Mouse (Mus musculus) midbrain, embryonic 14.5 days (tissue): Measurements from ENCODE around the gene Tead1. TPM values are rescaled to one million over a fixed set of nuclear protein-coding genes. Genes with fewer than 3 reads are reported as not detected.

Experiments used
- ATAC-seq: fragments of 200-750 bp; cut with Nextera tagmentation; 2 replicates; pipeline ENCODE4 v1.8.0; 2017; ENCODE audit warnings: moderate number of reproducible peaks, moderate library complexity; ENCODE audit not compliant: low FRiP score, low TSS enrichment
- DNase-seq: peaks from one replicate; pipeline ENCODE4 v3.0.0-alpha.2; 2015
- H3K27ac ChIP-seq: fragments of 300-500 bp; sonication (generic); replicated peaks from 2 replicates; pipeline ENCODE4 v1.5.1; 2014; ENCODE audit warnings: mild to moderate bottlenecking, low read depth, low read length, moderate library complexity
- H3K27me3 ChIP-seq: fragments of 300-500 bp; sonication (generic); 2 replicates; pipeline ENCODE4 v1.6.1; 2014; ENCODE audit warnings: low read length, control low read depth, mixed read lengths; ENCODE audit not compliant: control insufficient read depth, insufficient read depth
- H3K36me3 ChIP-seq: fragments of 300-500 bp; sonication (generic); 2 replicates; pipeline ENCODE4 v1.6.1; 2014; ENCODE audit warnings: low read length, control low read depth; ENCODE audit not compliant: control insufficient read depth, insufficient read depth
- H3K4me1 ChIP-seq: fragments of 300-500 bp; sonication (generic); 2 replicates; pipeline ENCODE4 v1.6.1; 2014; ENCODE audit warnings: mild to moderate bottlenecking, antibody characterized with exemption, low read length, control low read depth; ENCODE audit not compliant: control insufficient read depth, insufficient read depth
- H3K4me2 ChIP-seq: fragments of 300-500 bp; sonication (generic); 2 replicates; pipeline ENCODE4 v1.6.1; 2014; ENCODE audit warnings: mild to moderate bottlenecking, low read length, moderate library complexity
- H3K4me3 ChIP-seq: fragments of 300-500 bp; sonication (generic); replicated peaks from 2 replicates; pipeline ENCODE4 v1.5.1; 2014; ENCODE audit warnings: low read depth, low read length
- H3K9ac ChIP-seq: fragments of 300-500 bp; sonication (generic); replicated peaks from 2 replicates; pipeline ENCODE4 v1.6.1; 2014; ENCODE audit warnings: mild to moderate bottlenecking, low read length, moderate library complexity
- H3K9me3 ChIP-seq: fragments of 300-500 bp; sonication (generic); 2 replicates; pipeline ENCODE4 v1.6.1; 2016; ENCODE audit warnings: low read length, control low read depth, mixed read lengths; ENCODE audit not compliant: control insufficient read depth
- WGBS: fragments of 180-500 bp; shearing (Covaris S2); extraction: QIAGEN DNeasy Blood & Tissue Kit; methylation state at CpG from one replicate; pipeline ENCODE4 v1.1.7; 2014; 5-methylcytosine and 5-hydroxymethylcytosine counted together
- polyA plus RNA-seq: library from polyadenylated mRNA; unstranded; fragments of >200 nt; fragmentation: Nextera tagmentation; extraction: Ambion mirVana; gene quantifications from 2 replicates; pipeline ENCODE4 v1.2.1, GENCODE M21; 2014

Tead1 gene
- polyA plus RNA-seq, 1 experiment from 2014 or later: 10.7 TPM

DNA sequence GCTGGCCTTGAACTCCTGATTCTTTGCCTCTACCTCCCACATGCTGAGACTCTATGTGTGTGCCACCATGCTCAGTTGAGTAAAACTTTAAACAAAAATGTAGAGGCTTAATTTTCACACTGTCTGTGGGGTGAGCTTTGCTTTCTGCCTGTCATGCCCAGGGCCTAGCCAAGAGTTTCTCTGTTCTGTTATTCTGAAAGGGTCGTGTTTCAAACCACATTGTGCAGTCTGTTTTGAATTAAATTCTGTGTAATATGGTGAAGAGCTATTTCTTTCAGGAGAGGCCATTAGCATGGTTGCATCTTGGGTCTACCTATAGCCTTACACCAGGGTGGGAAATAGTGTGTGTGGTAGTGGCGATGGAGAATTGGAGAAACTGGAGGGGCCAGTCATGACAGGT is 90.7 kb downstream of the Tead1 start:
- WGBS: 85% methylated on average over 2 of the region's 2 CpGs
- H3K4me3 ChIP-seq: no peak overlapping the region
- ATAC-seq (no peak), DNase-seq (no peak)
- no peaks in the 10 kb centered on the region for H3K4me1 ChIP-seq
- H3K9ac ChIP-seq: no peak overlapping the region
- H3K36me3 ChIP-seq: no peaks in the 10 kb centered on the region
- H3K4me2 ChIP-seq: no peak overlapping the region
- H3K9me3 ChIP-seq: no peaks in the 10 kb centered on the region
- H3K27ac ChIP-seq: no peak overlapping the region
- H3K27me3 ChIP-seq: no peaks in the 10 kb centered on the region

DNA sequence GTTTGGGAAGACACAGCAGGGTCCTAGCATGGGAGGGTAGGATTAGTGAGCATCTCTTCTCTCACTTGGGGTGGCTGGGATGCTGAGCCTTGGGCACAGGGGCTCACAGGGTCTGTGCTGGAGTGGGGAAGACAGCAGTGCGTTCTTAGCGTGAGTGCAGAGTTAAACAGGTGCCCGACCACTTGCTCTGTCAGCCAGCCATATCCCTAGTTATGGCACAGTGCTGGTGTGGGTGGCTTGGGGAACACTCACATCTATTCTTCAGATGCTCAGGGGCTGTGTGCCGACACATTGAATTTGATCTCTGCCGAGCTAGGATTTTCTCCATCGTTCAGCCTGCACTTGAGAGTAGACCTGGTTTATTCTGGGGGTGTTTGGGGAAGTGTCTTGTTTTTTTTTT is 92.3 kb downstream of the Tead1 start:
- Histone ChIP-seq H3K4me3 (no peak overlapping the region), H3K9ac (no peak overlapping the region; the same call in 1 of the 2 replicates), H3K9me3 (no peaks in the 10 kb centered on the region), H3K4me1 (peaks cover under 1% of the 10 kb centered on the region; the same call in 1 of the 2 replicates), H3K27ac (no peak overlapping the region), H3K36me3 (no peaks in the 10 kb centered on the region), H3K4me2 (no peak overlapping the region), H3K27me3 (no peaks in the 10 kb centered on the region)
- no peak for ATAC-seq
- DNase-seq: no peak
- 88% methylated on average over 6 of the region's 6 CpGs for WGBS

DNA sequence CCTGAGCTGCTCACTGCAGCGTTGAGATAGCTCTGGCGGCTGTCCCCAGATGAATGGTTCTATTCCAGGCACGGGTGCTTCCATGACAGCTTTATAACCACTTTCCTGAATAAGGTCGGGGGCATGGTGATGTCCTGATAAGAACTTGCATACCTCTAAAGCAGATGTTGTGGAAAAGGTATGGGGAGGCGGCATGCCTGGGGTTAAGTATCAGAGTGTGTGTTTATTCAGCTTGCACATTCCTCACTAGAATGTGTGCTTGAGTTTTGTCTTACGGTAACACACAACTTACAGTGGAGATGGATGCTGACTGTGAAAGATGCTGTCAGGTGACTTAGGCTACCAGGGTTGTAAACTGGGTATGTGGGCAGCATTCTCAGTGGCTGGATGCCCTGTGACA is 93.7 kb downstream of the Tead1 start:
- no peak overlapping the region for H3K27ac ChIP-seq
- no peaks in the 10 kb centered on the region for H3K9me3 ChIP-seq
- no peaks in the 10 kb centered on the region for H3K27me3 ChIP-seq
- no peak overlapping the region for H3K4me2 ChIP-seq
- H3K9ac ChIP-seq: no peak overlapping the region
- H3K4me1 ChIP-seq: peaks cover 8% of the 10 kb centered on the region; the same call in 1 of the 2 replicates
- no peaks in the 10 kb centered on the region for H3K36me3 ChIP-seq
- ATAC-seq (no peak), DNase-seq (no peak)
- WGBS: 81% methylated on average over 6 of the region's 6 CpGs
- H3K4me3 ChIP-seq: no peak overlapping the region

DNA sequence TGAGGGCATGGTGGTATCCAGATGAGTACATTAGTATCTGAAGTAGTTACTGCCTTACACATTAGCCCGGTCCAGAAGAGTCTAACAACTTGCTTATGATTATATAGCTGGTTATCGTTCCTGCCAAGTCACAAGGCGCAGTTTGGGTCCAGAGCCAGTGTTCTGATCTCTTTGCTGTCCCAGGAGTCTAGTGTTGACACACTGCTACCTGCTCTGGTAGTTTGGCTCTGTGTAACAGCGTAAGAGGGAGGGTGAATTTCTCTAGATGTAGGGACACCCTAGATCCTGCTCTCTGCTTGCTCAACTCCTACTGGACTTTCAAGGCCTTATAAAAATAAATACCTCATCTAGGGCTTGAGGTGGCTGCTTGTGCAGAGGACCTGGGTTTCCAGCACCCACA is 94.5 kb downstream of the Tead1 start:
- Histone ChIP-seq H3K36me3 (no peaks in the 10 kb centered on the region), H3K9me3 (no peaks in the 10 kb centered on the region), H3K4me3 (no peak overlapping the region), H3K4me1 (peaks cover 8% of the 10 kb centered on the region; the same call in 1 of the 2 replicates), H3K9ac (no peak overlapping the region), H3K4me2 (no peak overlapping the region), H3K27ac (no peak overlapping the region), H3K27me3 (no peaks in the 10 kb centered on the region)
- ATAC-seq (no peak), DNase-seq (no peak)
- 95% methylated on average over 4 of the region's 4 CpGs for WGBS

DNA sequence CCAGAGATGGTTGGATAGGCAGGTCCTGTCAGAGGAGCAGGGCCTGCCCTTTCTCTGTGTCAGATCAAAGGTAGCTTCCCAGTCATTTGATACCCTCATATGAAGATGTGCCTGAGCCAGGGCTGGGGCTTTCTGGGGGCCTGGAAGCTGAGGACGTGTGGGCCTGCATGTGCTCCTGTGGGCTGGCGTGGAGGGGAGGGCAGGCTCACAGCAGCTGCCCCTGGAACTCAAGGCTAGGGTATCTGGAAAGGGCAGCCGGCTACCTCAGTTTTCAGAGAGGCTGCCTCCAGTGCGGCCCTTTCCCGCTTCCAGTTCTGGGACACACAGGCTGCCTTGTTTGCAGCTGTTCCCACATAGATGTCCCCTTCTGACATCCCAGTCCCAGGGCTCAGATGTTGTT is 96.7 kb downstream of the Tead1 start:
- no peak for ATAC-seq
- Histone ChIP-seq H3K4me2 (no peak overlapping the region), H3K4me1 (peaks cover 15% of the 10 kb centered on the region), H3K27ac (no peak overlapping the region), H3K9me3 (no peaks in the 10 kb centered on the region), H3K9ac (no peak overlapping the region), H3K36me3 (no peaks in the 10 kb centered on the region), H3K27me3 (no peaks in the 10 kb centered on the region), H3K4me3 (no peak overlapping the region)
- no peak for DNase-seq
- WGBS: 66% methylated on average over 5 of the region's 5 CpGs

DNA sequence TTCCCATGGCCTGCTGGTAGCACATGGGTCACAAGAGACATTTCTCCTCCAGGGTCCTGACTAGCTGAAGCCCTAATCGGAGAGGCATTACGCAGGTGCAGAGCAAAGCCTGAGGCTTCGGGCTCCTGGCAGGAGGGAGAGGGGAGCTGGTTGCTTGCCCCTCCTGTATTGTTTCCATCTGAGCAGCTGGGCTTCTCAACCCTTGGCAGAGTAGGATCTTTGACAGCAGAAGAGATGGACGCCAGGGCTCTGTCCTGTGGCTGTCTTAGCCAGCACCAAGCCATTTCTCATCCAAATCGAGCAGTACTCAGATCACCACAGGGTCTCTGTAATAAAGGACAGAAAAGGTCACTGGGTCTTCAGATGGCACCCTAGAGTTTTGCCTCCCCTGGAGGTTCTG is 97.6 kb downstream of the Tead1 start:
- H3K27ac ChIP-seq: no peak overlapping the region
- H3K27me3 ChIP-seq: no peaks in the 10 kb centered on the region
- no peak for ATAC-seq
- H3K9me3 ChIP-seq: no peaks in the 10 kb centered on the region
- H3K4me2 ChIP-seq: no peak overlapping the region
- no peak for DNase-seq
- H3K4me1 ChIP-seq: peaks cover 15% of the 10 kb centered on the region
- H3K36me3 ChIP-seq: no peaks in the 10 kb centered on the region
- WGBS: 42% methylated on average over 5 of the region's 5 CpGs
- no peak overlapping the region for H3K9ac ChIP-seq
- no peak overlapping the region for H3K4me3 ChIP-seq

DNA sequence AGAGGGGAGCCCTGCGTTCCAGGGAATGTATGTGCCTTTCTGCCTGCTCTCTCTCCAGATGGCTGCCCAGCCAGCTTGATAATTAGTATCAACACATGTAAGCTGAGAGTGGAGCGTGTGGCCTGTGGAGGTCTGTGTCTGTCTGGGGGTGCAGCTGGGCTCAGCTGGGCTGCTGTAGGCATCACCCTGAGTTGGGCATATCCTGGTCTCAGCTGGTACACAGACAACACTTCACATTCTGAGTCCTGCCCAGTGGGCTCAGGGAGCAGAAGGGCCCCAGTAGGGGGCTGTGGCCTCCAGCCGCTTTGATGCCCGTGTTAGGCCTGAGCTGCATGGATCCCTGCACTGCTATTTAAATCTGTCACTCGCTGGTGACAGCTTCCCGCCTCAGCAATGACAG is 100.5 kb downstream of the Tead1 start:
- ATAC-seq (peak; percentile 46; the same call in 1 of the 2 replicates), DNase-seq (peak; percentile 62)
- peaks cover 15% of the 10 kb centered on the region for H3K4me1 ChIP-seq
- H3K27ac ChIP-seq: 0 out of 2 replicates have a peak overlapping the region, but pooled peaks have one; percentile 32
- H3K9ac ChIP-seq: no peak overlapping the region
- H3K36me3 ChIP-seq: no peaks in the 10 kb centered on the region
- no peaks in the 10 kb centered on the region for H3K27me3 ChIP-seq
- H3K4me3 ChIP-seq: no peak overlapping the region
- no peaks in the 10 kb centered on the region for H3K9me3 ChIP-seq
- H3K4me2 ChIP-seq: no peak overlapping the region
- 11% methylated on average over 6 of the region's 6 CpGs for whole genome bisulfite sequencing

DNA sequence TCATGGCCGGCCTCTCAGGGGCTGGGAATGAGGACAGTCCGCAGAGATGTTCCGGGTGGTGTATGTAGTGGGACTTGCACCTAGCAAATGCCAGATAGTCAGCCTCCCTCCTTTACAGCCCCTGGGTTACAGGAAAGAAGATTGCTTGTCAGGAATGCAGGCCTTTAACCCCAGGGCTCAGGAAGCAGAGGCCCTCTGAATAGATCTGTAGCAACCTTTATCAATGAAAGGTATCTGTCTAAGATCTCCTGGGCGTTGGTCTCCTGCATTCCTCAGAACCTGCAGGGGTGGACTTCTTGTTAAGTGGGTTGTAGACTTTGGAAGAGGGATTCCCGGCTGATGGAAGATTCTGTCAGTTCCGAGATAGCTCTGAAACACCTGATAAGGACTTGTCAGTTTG is 101.8 kb downstream of the Tead1 start:
- DNase-seq: no peak
- Histone ChIP-seq H3K4me2 (no peak overlapping the region), H3K4me1 (peaks cover 16% of the 10 kb centered on the region), H3K27ac (no peak overlapping the region), H3K9me3 (no peaks in the 10 kb centered on the region), H3K9ac (no peak overlapping the region), H3K27me3 (no peaks in the 10 kb centered on the region), H3K36me3 (no peaks in the 10 kb centered on the region), H3K4me3 (no peak overlapping the region)
- ATAC-seq: no peak
- WGBS: 93% methylated on average over 6 of the region's 6 CpGs

DNA sequence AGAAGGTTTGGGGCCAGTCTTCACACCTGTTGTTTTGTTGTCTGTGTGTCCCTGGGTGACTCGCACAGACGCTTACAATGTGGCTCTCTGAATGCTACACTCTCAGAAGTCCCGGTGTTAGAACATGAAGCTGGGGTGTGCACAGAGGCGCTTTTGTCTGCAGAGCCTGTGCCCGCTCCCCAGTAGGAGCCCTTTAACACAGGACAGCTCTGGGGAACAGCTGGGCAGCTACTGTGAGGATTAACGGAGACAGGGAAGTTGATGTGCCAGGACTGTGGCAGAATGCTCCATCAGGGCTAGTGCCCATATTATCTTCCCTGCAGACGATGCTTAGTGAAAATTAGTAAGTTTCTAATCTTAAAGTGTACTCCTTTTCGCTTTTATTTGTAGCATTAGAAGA is 102.9 kb downstream of the Tead1 start:
- Histone ChIP-seq H3K9ac (no peak overlapping the region), H3K36me3 (no peaks in the 10 kb centered on the region), H3K27ac (no peak overlapping the region), H3K9me3 (no peaks in the 10 kb centered on the region), H3K27me3 (no peaks in the 10 kb centered on the region), H3K4me3 (no peak overlapping the region), H3K4me2 (no peak overlapping the region), H3K4me1 (peaks cover 21% of the 10 kb centered on the region)
- WGBS: 53% methylated on average over 8 of the region's 8 CpGs
- DNase-seq (no peak), ATAC-seq (no peak)
